Mouse (Mus musculus) hindbrain, embryonic 16.5 days (tissue): ENCODE results near the gene Gls2. TPM values are rescaled to one million over a fixed set of nuclear protein-coding genes. Genes with fewer than 3 reads are reported as not detected.
"Not testable (repeated sequence)": the region's sequence is repeated elsewhere in the genome, so short reads cannot be mapped to it uniquely, and the experiment has no call there.

Experiments
- ATAC-seq: fragments of 200-750 bp; cut with Nextera tagmentation; 2 replicates; pipeline ENCODE4 v1.8.0; 2017; ENCODE audit warnings: moderate TSS enrichment, moderate library complexity
- H3K27ac ChIP-seq: fragments of 300-500 bp; sonication (generic); 2 replicates; pipeline ENCODE4 v1.5.1; 2014; ENCODE audit warnings: low read depth, mild to moderate bottlenecking, control low read depth, low read length, moderate library complexity
- H3K27me3 ChIP-seq: fragments of 300-500 bp; sonication (generic); replicated peaks from 2 replicates; pipeline ENCODE4 v1.6.1; 2014; ENCODE audit warnings: low read length; ENCODE audit not compliant: control insufficient read depth, insufficient read depth
- H3K36me3 ChIP-seq: fragments of 300-500 bp; sonication (generic); 2 replicates; pipeline ENCODE4 v1.6.1; 2014; ENCODE audit warnings: mild to moderate bottlenecking, low read length, moderate library complexity, mixed read lengths; ENCODE audit not compliant: control insufficient read depth, insufficient read depth
- H3K4me1 ChIP-seq: fragments of 300-500 bp; sonication (generic); 2 replicates; pipeline ENCODE4 v1.6.1; 2014; ENCODE audit warnings: low read depth, low read length; ENCODE audit not compliant: control insufficient read depth, insufficient read depth
- H3K4me2 ChIP-seq: fragments of 300-500 bp; sonication (generic); 2 replicates; pipeline ENCODE4 v1.6.1; 2014; ENCODE audit warnings: mild to moderate bottlenecking, low read length, control low read depth, moderate library complexity
- H3K4me3 ChIP-seq: fragments of 300-500 bp; sonication (generic); 2 replicates; pipeline ENCODE4 v1.5.1; 2014; ENCODE audit warnings: mild to moderate bottlenecking, low read length, control low read depth, moderate library complexity
- H3K9ac ChIP-seq: fragments of 300-500 bp; sonication (generic); 2 replicates; pipeline ENCODE4 v1.6.1; 2014; ENCODE audit warnings: low read depth, mild to moderate bottlenecking, control low read depth, low read length, moderate library complexity
- H3K9me3 ChIP-seq: fragments of 300-500 bp; sonication (generic); 2 replicates; pipeline ENCODE4 v1.6.1; 2014; ENCODE audit warnings: mild to moderate bottlenecking, low read length, moderate library complexity; ENCODE audit not compliant: control insufficient read depth
- WGBS: fragments of 180-500 bp; shearing (Covaris S2); extraction: QIAGEN DNeasy Blood & Tissue Kit; methylation state at CpG from one replicate; pipeline ENCODE4 v1.1.7; 2014; 5-methylcytosine and 5-hydroxymethylcytosine counted together
- polyA plus RNA-seq: library from polyadenylated mRNA; unstranded; fragments of >200 nt; fragmentation: Nextera tagmentation; extraction: Ambion mirVana; gene quantifications from 2 replicates; pipeline ENCODE4 v1.2.1, GENCODE M21; 2015

Gls2 gene
- polyA plus RNA-seq, 1 experiment from 2014 or later = 2.4 TPM

DNA sequence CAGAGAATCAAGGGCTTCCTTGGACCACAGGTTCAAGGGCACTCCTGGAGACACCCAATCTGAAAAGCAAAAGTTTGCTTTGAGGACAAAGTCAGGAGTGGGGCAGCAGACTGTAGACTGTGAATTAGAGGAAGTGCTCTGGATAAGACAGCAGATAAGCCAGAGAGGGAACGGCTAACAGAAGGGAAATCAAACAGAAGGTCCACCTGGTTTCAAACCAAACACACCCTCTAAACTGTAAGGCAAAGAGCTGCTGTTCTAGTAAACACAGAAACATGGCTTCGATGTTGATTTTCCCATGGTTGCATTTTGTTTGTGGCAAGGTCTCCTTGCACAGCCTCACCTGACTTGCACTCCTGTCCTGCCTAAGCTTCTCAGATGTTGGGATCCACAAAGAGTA is 2.8 kb upstream of the Gls2 start:
- peaks cover 12% of the 10 kb centered on the region for H3K4me1 ChIP-seq
- H3K9me3 ChIP-seq = no peaks in the 10 kb centered on the region
- H3K27ac ChIP-seq = no peak overlapping the region
- no peak overlapping the region for H3K9ac ChIP-seq
- no peak overlapping the region for H3K4me2 ChIP-seq
- no peak for ATAC-seq
- H3K4me3 ChIP-seq = no peak overlapping the region
- no peaks in the 10 kb centered on the region for H3K36me3 ChIP-seq
- 88% methylated on average over 2 of the region's 2 CpGs for WGBS
- H3K27me3 ChIP-seq = no peaks in the 10 kb centered on the region; the same call in 1 of the 2 replicates

DNA sequence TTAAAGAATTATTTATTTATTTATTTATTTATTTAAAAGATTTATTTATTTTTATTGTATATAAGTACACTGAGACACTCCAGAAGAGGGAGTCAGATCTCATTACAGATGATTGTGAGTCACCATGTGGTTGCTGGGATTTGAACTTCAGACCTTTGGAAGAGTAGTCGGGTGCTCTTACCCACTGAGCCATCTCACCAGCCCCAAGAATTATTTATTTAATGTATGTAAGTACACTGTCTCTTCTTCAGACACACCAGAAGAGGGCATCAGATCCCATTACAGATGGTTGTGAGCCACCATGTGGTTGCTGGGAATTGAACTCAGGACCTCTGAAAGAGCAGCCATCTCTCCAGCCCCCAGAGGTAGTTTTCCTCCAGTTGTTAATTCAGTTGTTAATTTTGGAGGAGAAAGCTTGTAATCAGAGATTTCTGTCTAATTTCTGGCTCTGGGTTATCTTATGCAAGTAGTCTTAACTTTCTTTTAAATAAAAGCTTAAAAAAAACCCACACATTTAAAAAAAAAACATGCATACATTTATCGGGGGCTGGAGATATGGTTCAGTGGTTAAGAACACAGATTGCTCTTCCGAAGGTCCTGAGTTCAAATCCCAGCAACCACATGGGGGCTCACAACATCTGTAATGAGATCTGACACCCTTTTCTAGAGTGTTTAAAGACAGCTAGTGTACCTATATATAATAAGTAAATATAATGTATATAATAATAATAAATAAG is 2.1 kb upstream of the Gls2 start:
- H3K27ac ChIP-seq, H3K9ac ChIP-seq, H3K9me3 ChIP-seq, H3K4me2 ChIP-seq, H3K4me3 ChIP-seq, H3K36me3 ChIP-seq, ATAC-seq, H3K27me3 ChIP-seq: not testable (repeated sequence)
- H3K4me1 ChIP-seq = peaks cover 12% of the 10 kb centered on the region
- WGBS = 96% methylated on average over 3 of the region's 3 CpGs

DNA sequence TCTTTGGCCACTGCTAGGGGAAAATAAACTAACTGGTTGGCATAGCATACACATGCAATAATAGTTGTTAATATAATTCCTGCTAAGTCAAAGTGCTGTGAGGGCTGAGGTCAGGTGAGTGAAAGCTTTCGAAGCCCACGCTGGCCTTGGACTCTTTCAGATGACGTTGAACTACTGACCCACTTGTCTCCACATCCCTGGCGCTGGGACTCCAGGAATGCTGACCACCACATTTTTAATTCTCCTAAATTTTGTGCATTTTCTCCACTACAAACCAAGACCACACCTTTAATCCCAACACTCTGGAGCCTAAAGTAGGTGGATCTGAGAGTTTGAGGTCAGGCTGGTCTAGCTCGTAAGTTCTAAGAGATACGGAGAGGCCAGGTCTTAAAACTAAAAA is 1.1 kb upstream of the Gls2 start:
- Histone ChIP-seq H3K4me3 (no peak overlapping the region), H3K36me3 (no peaks in the 10 kb centered on the region), H3K4me2 (no peak overlapping the region), H3K27me3 (peaks cover 5% of the 10 kb centered on the region; the same call in 1 of the 2 replicates), H3K9ac (no peak overlapping the region), H3K4me1 (peaks cover 12% of the 10 kb centered on the region), H3K27ac (no peak overlapping the region), H3K9me3 (no peaks in the 10 kb centered on the region)
- 95% methylated on average over 6 of the region's 6 CpGs for WGBS
- ATAC-seq = no peak

DNA sequence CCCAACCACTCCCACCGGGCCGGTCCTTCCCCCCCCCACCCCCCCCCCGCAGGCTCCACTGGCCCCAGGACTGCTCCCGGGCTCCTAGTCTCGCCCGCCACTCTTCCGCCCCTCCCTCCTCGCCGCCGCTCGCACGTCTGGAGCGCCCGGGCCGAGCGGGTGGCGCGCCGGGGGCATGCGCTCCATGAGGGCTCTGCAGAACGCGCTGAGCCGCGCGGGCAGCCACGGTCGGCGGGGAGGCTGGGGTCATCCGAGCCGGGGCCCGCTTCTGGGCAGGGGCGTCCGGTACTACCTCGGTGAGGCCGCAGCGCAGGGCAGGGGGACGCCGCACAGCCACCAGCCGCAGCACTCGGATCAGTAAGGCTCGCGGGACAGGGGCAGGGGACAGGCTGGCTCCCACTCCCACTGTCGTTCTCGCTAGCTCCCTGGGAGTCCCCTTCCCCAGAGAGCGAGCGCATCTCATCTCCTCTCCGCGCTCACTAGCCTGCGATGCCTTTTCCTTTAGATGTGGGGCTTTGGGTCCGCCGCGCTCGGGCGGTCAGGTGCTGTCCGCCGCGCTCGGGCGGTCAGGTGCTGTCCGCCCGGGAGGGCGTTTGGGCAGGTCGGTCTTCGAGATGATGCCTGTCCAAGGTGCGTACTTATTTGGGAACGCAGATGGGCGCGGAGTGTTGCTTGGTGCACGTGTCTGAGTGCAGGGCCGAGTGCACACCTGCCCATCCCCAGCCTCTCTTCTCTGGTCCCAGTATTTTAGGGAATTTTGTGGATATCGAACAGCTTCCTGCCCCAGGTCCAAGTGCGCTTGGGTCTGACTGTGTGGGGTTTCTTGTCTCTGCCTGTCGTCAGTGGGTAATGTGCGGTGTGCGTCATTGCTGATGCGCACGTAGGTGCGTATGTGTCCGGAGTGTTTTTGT is 549 bp downstream of the Gls2 start:
- peaks cover 12% of the 10 kb centered on the region for H3K4me1 ChIP-seq
- under 1% methylated on average over 74 of the region's 79 CpGs for WGBS
- peak overlapping the region; percentile 89 for H3K4me3 ChIP-seq
- H3K36me3 ChIP-seq = no peaks in the 10 kb centered on the region
- no peaks in the 10 kb centered on the region for H3K9me3 ChIP-seq
- H3K27me3 ChIP-seq = peaks cover 5% of the 10 kb centered on the region; the same call in 1 of the 2 replicates
- ATAC-seq = peak; percentile 90
- H3K9ac ChIP-seq = peak overlapping the region; percentile 74
- H3K27ac ChIP-seq = 0 out of 2 replicates have a peak overlapping the region, but pooled peaks have one; percentile 12
- H3K4me2 ChIP-seq = peak overlapping the region; percentile 99

DNA sequence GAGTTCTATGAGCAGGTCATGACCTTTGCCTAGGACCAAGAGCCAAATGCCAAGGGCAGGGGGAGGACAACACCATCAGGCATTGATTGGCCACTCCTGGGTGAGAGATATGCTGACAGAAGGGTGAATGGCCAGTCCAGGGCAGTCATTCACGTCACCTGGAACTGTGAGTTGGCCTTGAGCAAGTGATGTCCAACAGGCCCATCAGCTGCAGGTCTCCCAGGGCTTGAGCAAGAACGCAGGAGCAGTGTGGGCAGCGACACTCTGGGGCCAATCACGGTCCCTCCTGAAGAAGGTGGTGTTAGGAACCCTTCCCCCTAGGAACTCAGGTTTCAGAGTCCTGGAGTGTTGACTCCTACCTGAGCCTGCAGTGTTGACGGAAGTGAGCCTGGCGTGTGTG is 7.6 kb downstream of the Gls2 start:
- no peaks in the 10 kb centered on the region for H3K9me3 ChIP-seq
- no peak overlapping the region for H3K4me2 ChIP-seq
- ATAC-seq = no peak
- peaks cover 3% of the 10 kb centered on the region; the same call in 1 of the 2 replicates for H3K27me3 ChIP-seq
- no peaks in the 10 kb centered on the region for H3K4me1 ChIP-seq
- WGBS = 83% methylated on average over 6 of the region's 6 CpGs
- H3K9ac ChIP-seq = no peak overlapping the region
- no peak overlapping the region for H3K27ac ChIP-seq
- no peak overlapping the region for H3K4me3 ChIP-seq
- H3K36me3 ChIP-seq = 0 out of 2 replicates have a peak, but pooled peaks cover 2% of the 10 kb centered on the region

DNA sequence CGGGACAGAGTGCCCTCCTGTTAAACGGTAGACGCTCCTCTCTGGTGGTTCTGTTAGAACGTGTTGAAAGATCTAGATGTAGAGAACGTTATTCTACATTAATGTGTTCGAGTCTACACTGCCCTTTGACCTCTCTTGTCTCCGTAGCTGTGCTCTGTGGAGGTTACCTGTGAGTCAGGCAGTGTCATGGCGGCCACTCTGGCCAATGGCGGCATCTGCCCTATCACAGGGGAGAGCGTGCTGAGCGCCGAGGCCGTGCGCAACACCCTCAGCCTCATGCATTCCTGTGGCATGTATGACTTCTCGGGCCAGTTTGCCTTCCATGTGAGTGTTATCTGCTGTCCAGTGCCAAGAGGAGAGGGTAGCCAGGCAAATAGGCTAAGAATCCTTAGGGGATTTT is 10.7 kb downstream of the Gls2 start:
- H3K9me3 ChIP-seq = no peaks in the 10 kb centered on the region
- no peak overlapping the region for H3K4me2 ChIP-seq
- no peak overlapping the region for H3K9ac ChIP-seq
- H3K4me3 ChIP-seq = no peak overlapping the region
- H3K36me3 ChIP-seq = 0 out of 2 replicates have a peak, but pooled peaks cover 2% of the 10 kb centered on the region
- ATAC-seq = no peak
- H3K27me3 ChIP-seq = no peaks in the 10 kb centered on the region
- H3K27ac ChIP-seq = no peak overlapping the region
- no peaks in the 10 kb centered on the region for H3K4me1 ChIP-seq
- 94% methylated on average over 15 of the region's 15 CpGs for WGBS

DNA sequence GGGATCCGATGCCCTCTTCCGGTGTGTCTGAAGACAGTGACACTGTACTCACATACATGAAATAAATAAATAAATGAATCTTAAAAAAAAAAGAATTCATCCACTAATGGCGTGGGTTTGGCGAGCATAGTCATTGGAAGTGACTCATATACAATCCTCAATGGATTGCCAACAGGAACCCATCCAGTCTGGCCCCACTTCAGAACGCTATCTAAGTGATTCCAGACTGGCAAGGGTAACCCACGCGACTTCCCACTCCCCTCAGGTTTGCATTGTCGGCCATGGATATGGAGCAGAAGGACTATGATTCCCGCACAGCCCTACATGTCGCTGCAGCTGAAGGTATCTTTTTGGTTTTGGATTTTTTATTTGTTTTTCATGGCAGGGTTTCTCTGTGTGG is 14.1 kb downstream of the Gls2 start:
- no peak for ATAC-seq
- H3K9me3 ChIP-seq = no peaks in the 10 kb centered on the region
- WGBS = 96% methylated on average over 10 of the region's 10 CpGs

DNA sequence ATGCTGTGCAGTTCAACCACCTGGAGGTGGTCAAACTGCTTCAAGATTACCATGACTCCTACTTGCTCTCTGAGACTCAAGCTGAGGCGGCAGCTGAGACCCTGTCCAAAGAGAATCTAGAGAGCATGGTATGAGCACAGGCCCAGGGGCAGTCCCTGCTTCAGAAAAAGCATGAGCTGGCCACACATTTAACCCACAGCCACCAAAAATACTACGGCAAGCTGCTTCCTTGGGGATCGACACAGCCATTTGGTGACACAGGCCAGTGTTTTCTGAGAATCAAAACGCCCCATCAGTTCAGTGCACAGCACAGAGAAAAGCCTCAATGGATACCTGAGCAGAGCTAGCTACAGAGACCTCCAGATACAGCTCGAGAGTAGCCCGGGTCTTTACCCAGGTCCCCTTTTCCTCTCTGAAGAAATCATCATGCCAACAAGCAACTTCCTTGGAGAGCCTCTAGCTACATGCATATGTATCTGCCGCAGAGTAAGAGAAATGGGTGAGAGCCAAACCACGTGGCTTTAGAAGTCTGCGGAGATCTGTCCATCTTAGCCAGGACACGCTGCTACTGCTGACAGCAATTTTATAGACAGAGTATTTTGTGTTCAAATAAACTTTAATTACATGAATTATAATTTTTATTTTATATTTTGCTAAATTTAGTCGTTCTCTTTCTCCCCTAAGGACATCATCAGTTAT is 15.2 kb downstream of the Gls2 start:
- peaks cover 13% of the 10 kb centered on the region for H3K4me1 ChIP-seq
- H3K27me3 ChIP-seq = no peaks in the 10 kb centered on the region
- no peak for ATAC-seq
- H3K4me2 ChIP-seq = no peak overlapping the region
- H3K4me3 ChIP-seq = no peak overlapping the region
- no peak overlapping the region for H3K9ac ChIP-seq
- 0 out of 2 replicates have a peak, but pooled peaks cover 2% of the 10 kb centered on the region for H3K36me3 ChIP-seq
- H3K9me3 ChIP-seq = no peaks in the 10 kb centered on the region
- H3K27ac ChIP-seq = no peak overlapping the region
- 92% methylated on average over 11 of the region's 11 CpGs for WGBS

More for the DNA sequence above, 14.1 kb downstream of the Gls2 start:
- Histone ChIP-seq H3K4me3 (no peak overlapping the region), H3K27ac (no peak overlapping the region), H3K27me3 (no peaks in the 10 kb centered on the region), H3K4me1 (peaks cover 13% of the 10 kb centered on the region), H3K9ac (no peak overlapping the region), H3K4me2 (no peak overlapping the region), H3K36me3 (0 out of 2 replicates have a peak, but pooled peaks cover 2% of the 10 kb centered on the region)
